Mouse (Mus musculus): ENCODE measurements around the gene Olfr611. TPM values are rescaled to one million over a fixed set of nuclear protein-coding genes. Genes with fewer than 3 reads are reported as not detected.
"Not testable (repeated sequence)": the region's sequence is repeated elsewhere in the genome, so short reads cannot be mapped to it uniquely, and the experiment has no call there.

Olfr611 gene
- polyA plus RNA-seq (2015; fragmentation: Nextera tagmentation; extraction: Ambion mirVana) = not detected in 2 replicates

DNA sequence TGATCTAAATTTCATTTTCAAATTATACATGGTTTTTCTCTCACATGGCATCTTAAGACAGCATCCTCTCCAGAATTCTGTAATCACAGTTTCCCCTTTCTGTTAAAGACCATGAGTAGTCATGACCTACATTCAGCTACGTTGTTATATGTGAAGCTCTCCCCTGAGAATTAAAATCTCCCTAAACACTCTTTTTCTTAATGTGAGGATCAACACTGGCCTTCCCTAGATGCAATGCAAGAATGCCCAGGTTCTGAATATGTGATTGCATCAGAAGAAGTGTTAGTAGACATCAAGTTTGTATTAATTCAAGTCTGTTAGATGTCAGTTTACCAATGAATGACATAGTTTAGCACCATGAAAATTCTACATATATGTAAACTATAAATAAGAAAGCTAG lies at the start of gene Olfr611:
TSS of gene Olfr611 (minus strand) at position 101 of the 400 bp plus-strand sequence.
- H3K36me3 ChIP-seq; ATAC-seq (ENCODE audit: extremely low read depth, insufficient number of reproducible peaks, low FRiP score, low TSS enrichment); H3K4me2 ChIP-seq; H3K9ac ChIP-seq; H3K27ac ChIP-seq (replicated peaks); H3K4me1 ChIP-seq; H3K27me3 ChIP-seq (replicated peaks); H3K9me3 ChIP-seq; H3K4me3 ChIP-seq: not testable (repeated sequence)
- 45% methylated on average over 1 of the region's 1 CpGs for WGBS

DNA sequence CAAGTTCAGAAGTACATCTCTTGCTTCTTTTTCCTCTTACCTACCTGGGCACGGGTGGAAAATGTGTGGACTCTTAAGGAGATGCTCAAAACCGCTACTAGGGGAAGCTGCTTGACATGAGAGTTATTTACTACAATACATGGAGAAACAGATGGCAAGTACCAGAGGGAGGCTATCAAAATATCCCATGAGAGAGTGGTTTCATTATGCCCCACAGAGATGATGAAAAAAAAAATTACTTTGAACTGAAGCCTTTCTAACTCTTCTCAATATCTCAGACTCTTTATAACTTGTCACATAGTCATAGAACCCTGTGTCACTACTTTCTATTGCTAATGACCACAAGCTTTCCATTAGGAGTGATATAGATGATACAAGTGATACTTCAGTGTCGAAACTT lies 48.4 kb upstream of the Olfr611 start, which contains the start of gene Olfr616:
TSS of gene Olfr616 (minus strand) at position 101 of the 400 bp plus-strand sequence.
- Histone ChIP-seq H3K9ac (no peak within 1 kb of the TSS), H3K4me3 (no peak within 1 kb of the TSS), H3K4me1 (peaks cover 4% of the 10 kb centered on the region; the same call in 1 of the 2 replicates), H3K9me3 (no peaks in the 10 kb centered on the region), H3K27me3 (replicated peaks) (no peaks in the 10 kb centered on the region), H3K36me3 (no peaks in the 10 kb centered on the region), H3K27ac (replicated peaks) (no peak within 1 kb of the TSS), H3K4me2 (no peak within 1 kb of the TSS)
- no peak for ATAC-seq (ENCODE audit: extremely low read depth, insufficient number of reproducible peaks, low FRiP score, low TSS enrichment)
- 76% methylated on average over 3 of the region's 3 CpGs for WGBS

DNA sequence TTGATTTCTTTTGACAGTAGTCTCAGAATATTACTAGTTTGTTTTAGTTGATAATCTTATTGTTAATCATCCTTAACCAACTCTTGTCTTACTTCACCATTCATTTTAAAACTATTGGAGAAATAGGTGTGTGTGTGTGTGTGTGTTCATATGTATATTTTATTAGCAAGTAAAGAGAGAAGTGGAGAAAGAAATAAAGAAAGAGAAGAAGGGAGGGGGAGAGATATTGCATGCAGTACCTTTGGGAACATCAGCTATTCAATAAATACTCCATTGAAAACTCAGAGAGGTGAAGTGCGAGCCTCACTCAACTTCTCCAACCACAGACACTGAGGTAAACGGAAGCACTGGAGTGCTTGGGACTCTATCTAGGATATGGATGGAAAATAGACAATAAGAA lies 35.1 kb upstream of the Olfr611 start, which contains the start of gene Olfr615:
TSS of gene Olfr615 (plus strand) at position 301 of the 400 bp plus-strand sequence.
- Histone ChIP-seq H3K27me3 (replicated peaks) (no peaks in the 10 kb centered on the region), H3K27ac (replicated peaks) (no peak within 1 kb of the TSS), H3K36me3 (no peaks in the 10 kb centered on the region), H3K4me2 (no peak within 1 kb of the TSS), H3K4me1 (no peaks in the 10 kb centered on the region), H3K9me3 (no peaks in the 10 kb centered on the region), H3K4me3 (no peak within 1 kb of the TSS), H3K9ac (no peak within 1 kb of the TSS)
- WGBS = 71% methylated on average over 2 of the region's 2 CpGs
- ATAC-seq (ENCODE audit: extremely low read depth, insufficient number of reproducible peaks, low FRiP score, low TSS enrichment) = no peak

DNA sequence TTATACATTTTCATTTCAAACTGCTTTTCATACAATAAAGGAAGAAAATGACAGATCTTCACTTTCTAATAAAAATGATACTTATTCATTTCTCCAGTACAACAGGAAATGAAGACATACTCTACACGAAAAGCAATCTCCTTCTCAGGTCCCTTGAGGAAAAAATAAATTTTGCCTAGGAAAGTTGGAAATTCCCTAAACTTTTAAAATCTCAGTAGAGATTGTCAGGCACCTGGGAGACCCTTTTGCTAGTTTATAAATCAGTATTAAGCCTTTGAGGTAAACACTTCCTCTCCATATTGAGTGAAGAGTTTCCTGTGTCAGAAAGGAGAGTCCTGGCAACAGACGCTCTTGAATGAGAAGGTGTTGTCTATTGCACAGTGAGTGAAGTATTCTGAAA lies 27.1 kb upstream of the Olfr611 start, which contains the start of gene Olfr613:
TSS of gene Olfr613 (plus strand) at position 301 of the 400 bp plus-strand sequence.
- WGBS = 71% methylated on average over 2 of the region's 2 CpGs
- no peak within 1 kb of the TSS for H3K9ac ChIP-seq
- no peak for ATAC-seq (ENCODE audit: extremely low read depth, insufficient number of reproducible peaks, low FRiP score, low TSS enrichment)
- no peaks in the 10 kb centered on the region for H3K27me3 ChIP-seq (replicated peaks)
- H3K27ac ChIP-seq (replicated peaks) = no peak within 1 kb of the TSS
- H3K4me1 ChIP-seq = no peaks in the 10 kb centered on the region
- no peak within 1 kb of the TSS for H3K4me3 ChIP-seq
- no peak within 1 kb of the TSS for H3K4me2 ChIP-seq
- H3K9me3 ChIP-seq = no peaks in the 10 kb centered on the region
- no peaks in the 10 kb centered on the region for H3K36me3 ChIP-seq

DNA sequence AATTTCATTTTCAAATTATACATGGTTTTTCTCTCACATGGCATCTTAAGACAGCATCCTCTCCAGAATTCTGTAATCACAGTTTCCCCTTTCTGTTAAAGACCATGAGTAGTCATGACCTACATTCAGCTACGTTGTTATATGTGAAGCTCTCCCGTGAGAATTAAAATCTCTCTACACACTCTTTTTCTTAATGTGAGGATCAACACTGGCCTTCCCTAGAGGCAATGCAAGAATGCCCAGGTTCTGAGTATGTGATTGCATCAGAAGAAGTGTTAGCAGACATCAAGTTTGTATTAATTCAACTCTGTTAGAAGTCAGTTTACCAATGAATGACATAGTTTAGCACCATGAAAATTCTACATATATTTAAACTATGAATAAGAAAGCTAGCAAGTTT lies 22.0 kb upstream of the Olfr611 start, which contains the start of gene Olfr612:
TSS of gene Olfr612 (minus strand) at position 101 of the 400 bp plus-strand sequence.
- H3K4me1 ChIP-seq; H3K36me3 ChIP-seq; H3K27ac ChIP-seq (replicated peaks); H3K9me3 ChIP-seq; H3K4me2 ChIP-seq; H3K4me3 ChIP-seq; ATAC-seq (ENCODE audit: extremely low read depth, insufficient number of reproducible peaks, low FRiP score, low TSS enrichment); H3K9ac ChIP-seq; H3K27me3 ChIP-seq (replicated peaks): not testable (repeated sequence)
- 65% methylated on average over 2 of the region's 2 CpGs for WGBS

DNA sequence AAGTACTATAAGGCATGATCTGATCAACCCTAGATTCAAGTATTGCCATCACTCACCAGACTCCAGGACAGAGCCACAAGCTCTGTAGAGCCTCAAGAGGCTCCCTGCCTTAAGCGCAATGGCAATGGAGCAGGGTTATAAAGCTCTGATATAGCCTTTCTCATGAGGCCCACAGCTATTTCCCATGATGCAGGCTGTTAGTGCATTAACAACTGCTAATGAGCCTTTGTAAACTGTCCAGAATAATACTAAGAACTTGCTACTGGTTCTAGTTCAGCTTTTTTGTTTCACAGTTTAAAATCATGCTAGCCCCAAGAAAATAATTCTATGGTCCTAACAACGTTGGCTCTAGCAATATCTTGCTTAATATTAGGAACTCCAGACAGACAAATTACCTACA lies 8.6 kb downstream of the Olfr611 start, which contains the start of gene Olfr610:
TSS of gene Olfr610 (minus strand) at position 101 of the 400 bp plus-strand sequence.
- H3K9me3 ChIP-seq = no peaks in the 10 kb centered on the region
- WGBS = 75% methylated on average over 2 of the region's 2 CpGs
- no peak for ATAC-seq (ENCODE audit: extremely low read depth, insufficient number of reproducible peaks, low FRiP score, low TSS enrichment)
- no peaks in the 10 kb centered on the region for H3K4me1 ChIP-seq
- H3K4me2 ChIP-seq = no peak within 1 kb of the TSS
- no peak within 1 kb of the TSS for H3K9ac ChIP-seq
- H3K36me3 ChIP-seq = no peaks in the 10 kb centered on the region
- H3K4me3 ChIP-seq = no peak within 1 kb of the TSS
- no peak within 1 kb of the TSS for H3K27ac ChIP-seq (replicated peaks)
- no peaks in the 10 kb centered on the region for H3K27me3 ChIP-seq (replicated peaks)

DNA sequence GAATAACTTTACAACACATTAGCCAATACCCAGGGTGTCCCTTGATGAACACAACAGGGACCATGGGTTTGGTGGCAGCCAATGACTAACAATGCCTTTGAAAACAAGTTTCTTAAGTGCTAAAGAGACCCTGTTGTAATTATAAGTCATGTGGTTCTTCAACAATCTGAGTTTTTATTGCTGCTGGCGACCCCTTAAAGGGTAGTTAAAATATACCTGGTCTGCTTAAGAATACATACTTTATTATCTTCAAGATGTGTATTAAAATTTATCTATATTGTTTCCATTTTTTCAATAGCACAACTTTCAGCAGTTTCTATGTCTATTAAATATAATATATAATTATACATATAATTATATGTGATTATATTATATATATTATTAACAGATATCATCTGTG lies 22.7 kb downstream of the Olfr611 start, which contains the start of gene Olfr609:
TSS of gene Olfr609 (minus strand) at position 101 of the 400 bp plus-strand sequence.
- no peak within 1 kb of the TSS for H3K4me2 ChIP-seq
- no peaks in the 10 kb centered on the region for H3K36me3 ChIP-seq
- H3K9ac ChIP-seq = no peak within 1 kb of the TSS
- H3K27me3 ChIP-seq (replicated peaks) = no peaks in the 10 kb centered on the region
- no peaks in the 10 kb centered on the region for H3K4me1 ChIP-seq
- no peak for ATAC-seq (ENCODE audit: extremely low read depth, insufficient number of reproducible peaks, low FRiP score, low TSS enrichment)
- H3K27ac ChIP-seq (replicated peaks) = no peak within 1 kb of the TSS
- H3K9me3 ChIP-seq = no peaks in the 10 kb centered on the region
- 50% methylated on average over 1 of the region's 1 CpGs for WGBS
- H3K4me3 ChIP-seq = no peak within 1 kb of the TSS

DNA sequence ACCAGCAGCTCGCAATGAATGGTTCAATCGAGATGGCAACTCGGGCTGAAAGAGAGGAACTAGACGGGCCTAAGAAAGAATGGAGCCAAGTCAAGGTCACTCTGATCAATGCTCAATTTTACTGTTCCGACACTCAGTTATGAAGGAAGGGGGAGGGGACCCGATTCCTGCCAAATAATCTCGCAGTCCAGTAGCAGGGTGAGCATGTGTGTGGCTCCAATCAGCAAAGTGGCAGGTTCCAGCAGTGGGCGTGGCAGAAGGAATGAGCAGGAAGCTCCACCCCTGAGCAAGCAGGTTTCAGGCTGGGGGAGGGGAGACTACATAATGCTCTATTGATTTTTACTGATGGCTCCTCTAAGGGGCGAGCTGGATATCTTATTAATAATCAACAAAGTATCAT lies 43.5 kb downstream of the Olfr611 start:
- H3K27me3 ChIP-seq (replicated peaks); H3K9ac ChIP-seq; ATAC-seq (ENCODE audit: extremely low read depth, insufficient number of reproducible peaks, low FRiP score, low TSS enrichment); H3K36me3 ChIP-seq; H3K4me1 ChIP-seq; H3K4me3 ChIP-seq; H3K9me3 ChIP-seq; H3K4me2 ChIP-seq; H3K27ac ChIP-seq (replicated peaks): not testable (repeated sequence)
- 80% methylated on average over 9 of the region's 9 CpGs for WGBS

DNA sequence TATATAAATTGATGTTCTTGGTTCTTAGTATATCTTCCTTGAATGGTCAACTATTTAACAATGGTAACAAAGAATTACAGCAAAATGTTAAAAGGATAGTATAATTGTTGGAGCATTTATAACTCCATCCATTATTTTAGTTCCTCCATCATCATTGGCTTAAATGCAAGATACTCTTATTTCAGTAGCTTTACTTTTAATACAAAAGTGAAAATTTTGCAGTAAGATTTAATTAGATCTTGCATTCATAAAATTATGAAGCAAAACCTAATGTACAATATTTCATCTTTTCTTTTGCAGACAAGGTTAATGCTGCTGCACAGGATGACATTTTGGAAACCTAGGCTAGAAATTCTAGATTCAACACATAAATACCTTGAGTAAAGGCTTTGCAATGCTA lies 51.1 kb downstream of the Olfr611 start, which contains the start of gene Olfr608:
TSS of gene Olfr608 (plus strand) at position 301 of the 400 bp plus-strand sequence.
- Histone ChIP-seq H3K4me1 (no peaks in the 10 kb centered on the region), H3K4me2 (no peak within 1 kb of the TSS), H3K27ac (replicated peaks) (no peak within 1 kb of the TSS), H3K9ac (no peak within 1 kb of the TSS), H3K27me3 (replicated peaks) (no peaks in the 10 kb centered on the region), H3K4me3 (no peak within 1 kb of the TSS), H3K9me3 (0 out of 2 replicates have a peak, but pooled peaks cover 3% of the 10 kb centered on the region), H3K36me3 (no peaks in the 10 kb centered on the region)
- no peak for ATAC-seq (ENCODE audit: extremely low read depth, insufficient number of reproducible peaks, low FRiP score, low TSS enrichment)

Other genes with a start within 250 kb of the Olfr611 start
- not detected in 2 replicates for gene Olfr596, start 215.2 kb downstream of the Olfr611 start, polyA plus RNA-seq (2015; fragmentation: Nextera tagmentation; extraction: Ambion mirVana)
- not detected in 2 replicates for gene Olfr597, start 204.5 kb downstream of the Olfr611 start, polyA plus RNA-seq (2015; fragmentation: Nextera tagmentation; extraction: Ambion mirVana)
- gene Olfr598, start 197.3 kb downstream of the Olfr611 start, polyA plus RNA-seq (2015; fragmentation: Nextera tagmentation; extraction: Ambion mirVana) = not detected in 2 replicates
- not detected in 2 replicates for gene Olfr599, start 184.9 kb downstream of the Olfr611 start, polyA plus RNA-seq (2015; fragmentation: Nextera tagmentation; extraction: Ambion mirVana)
- gene Olfr600, start 171.2 kb downstream of the Olfr611 start, polyA plus RNA-seq (2015; fragmentation: Nextera tagmentation; extraction: Ambion mirVana) = not detected in 2 replicates
- gene Olfr601, start 158.2 kb downstream of the Olfr611 start, polyA plus RNA-seq (2015; fragmentation: Nextera tagmentation; extraction: Ambion mirVana) = not detected in 2 replicates
- gene Olfr603, start 134.7 kb downstream of the Olfr611 start, polyA plus RNA-seq (2015; fragmentation: Nextera tagmentation; extraction: Ambion mirVana) = not detected in 2 replicates
- gene Usp17lc, start 105.8 kb downstream of the Olfr611 start, polyA plus RNA-seq (2015; fragmentation: Nextera tagmentation; extraction: Ambion mirVana) = not detected in 2 replicates
- gene Olfr605, start 75.4 kb downstream of the Olfr611 start, polyA plus RNA-seq (2015; fragmentation: Nextera tagmentation; extraction: Ambion mirVana) = not detected in 2 replicates
- not detected in 2 replicates for gene Olfr606, start 71.8 kb downstream of the Olfr611 start, polyA plus RNA-seq (2015; fragmentation: Nextera tagmentation; extraction: Ambion mirVana)
- 0.17 and 0.21 TPM in 2 replicates for gene Olfr607, start 56.7 kb downstream of the Olfr611 start, polyA plus RNA-seq (2015; fragmentation: Nextera tagmentation; extraction: Ambion mirVana)
- gene Olfr608, start 51.0 kb downstream of the Olfr611 start, polyA plus RNA-seq (2015; fragmentation: Nextera tagmentation; extraction: Ambion mirVana) = 0.16 and 0.19 TPM in 2 replicates
- not detected in 2 replicates for gene Olfr609, start 22.8 kb downstream of the Olfr611 start, polyA plus RNA-seq (2015; fragmentation: Nextera tagmentation; extraction: Ambion mirVana)
- not detected in 2 replicates for gene Olfr610, start 8.7 kb downstream of the Olfr611 start, polyA plus RNA-seq (2015; fragmentation: Nextera tagmentation; extraction: Ambion mirVana)
- not detected in 2 replicates for gene Olfr612, start 21.9 kb upstream of the Olfr611 start, polyA plus RNA-seq (2015; fragmentation: Nextera tagmentation; extraction: Ambion mirVana)
- gene Olfr613, start 27.2 kb upstream of the Olfr611 start, polyA plus RNA-seq (2015; fragmentation: Nextera tagmentation; extraction: Ambion mirVana) = not detected in 2 replicates
- gene Olfr615, start 35.2 kb upstream of the Olfr611 start, polyA plus RNA-seq (2015; fragmentation: Nextera tagmentation; extraction: Ambion mirVana) = not detected in 2 replicates
- gene Olfr616, start 48.3 kb upstream of the Olfr611 start, polyA plus RNA-seq (2015; fragmentation: Nextera tagmentation; extraction: Ambion mirVana) = not detected in 2 replicates
- not detected in 2 replicates for gene Olfr617, start 52.2 kb upstream of the Olfr611 start, polyA plus RNA-seq (2015; fragmentation: Nextera tagmentation; extraction: Ambion mirVana)
- not detected in 2 replicates for gene Olfr618, start 69.3 kb upstream of the Olfr611 start, polyA plus RNA-seq (2015; fragmentation: Nextera tagmentation; extraction: Ambion mirVana)
- not detected in 2 replicates for gene Olfr619, start 79.7 kb upstream of the Olfr611 start, polyA plus RNA-seq (2015; fragmentation: Nextera tagmentation; extraction: Ambion mirVana)
- gene Olfr620, start 91.7 kb upstream of the Olfr611 start, polyA plus RNA-seq (2015; fragmentation: Nextera tagmentation; extraction: Ambion mirVana) = not detected in 2 replicates
- not detected in 2 replicates for gene Olfr622, start 121.9 kb upstream of the Olfr611 start, polyA plus RNA-seq (2015; fragmentation: Nextera tagmentation; extraction: Ambion mirVana)
- gene Olfr623, start 142.9 kb upstream of the Olfr611 start, polyA plus RNA-seq (2015; fragmentation: Nextera tagmentation; extraction: Ambion mirVana) = not detected in 2 replicates
- 0.03 TPM in 1 of 2 replicates, not detected in the other for gene Olfr624, start 150.3 kb upstream of the Olfr611 start, polyA plus RNA-seq (2015; fragmentation: Nextera tagmentation; extraction: Ambion mirVana)
- gene Olfr625-ps1, start 161.9 kb upstream of the Olfr611 start, polyA plus RNA-seq (2015; fragmentation: Nextera tagmentation; extraction: Ambion mirVana) = not detected in 2 replicates
- gene Olfr243, start 193.8 kb upstream of the Olfr611 start, polyA plus RNA-seq (2015; fragmentation: Nextera tagmentation; extraction: Ambion mirVana) = not detected in 2 replicates
- gene Olfr628, start 209.5 kb upstream of the Olfr611 start, polyA plus RNA-seq (2015; fragmentation: Nextera tagmentation; extraction: Ambion mirVana) = not detected in 2 replicates
- not detected in 2 replicates for gene Olfr629, start 224.1 kb upstream of the Olfr611 start, polyA plus RNA-seq (2015; fragmentation: Nextera tagmentation; extraction: Ambion mirVana)
- not detected in 2 replicates for gene Olfr630, start 236.5 kb upstream of the Olfr611 start, polyA plus RNA-seq (2015; fragmentation: Nextera tagmentation; extraction: Ambion mirVana)